Mouse (Mus musculus): ENCODE measurements around the gene Hsp90aa1. TPM values are rescaled to one million over a fixed set of nuclear protein-coding genes. Genes with fewer than 3 reads are reported as not detected.
"Not testable (repeated sequence)": the region's sequence is repeated elsewhere in the genome, so short reads cannot be mapped to it uniquely, and the experiment has no call there.

The Hsp90aa1 gene
- polyA plus RNA-seq, 1 experiment from 2014 or later = 836 TPM

- 90% methylated on average over 6 of the region's 6 CpGs for WGBS
- Histone ChIP-seq H3K27me3 (peaks cover 8% of the 10 kb centered on the region), H3K4me1 (no peaks in the 10 kb centered on the region), H3K9ac (no peak overlapping the region), H3K4me3 (no peak overlapping the region), H3K27ac (no peak overlapping the region), H3K4me2 (replicated peaks) (no peak overlapping the region), H3K36me3 (no peaks in the 10 kb centered on the region), H3K9me3 (peaks cover 3% of the 10 kb centered on the region; the same call in 1 of the 2 replicates)
- no peak for ATAC-seq (ENCODE audit: low FRiP score, low read depth)
Observed at GRCm38 (mm10) chr12:110713784-110714183, 11.3 kb upstream of the Hsp90aa1 start.

GRCm38 (mm10) chr12:110711270-110711669, 8.7 kb upstream of the Hsp90aa1 start:
- Histone ChIP-seq H3K36me3 (no peaks in the 10 kb centered on the region), H3K9ac (no peak overlapping the region), H3K27ac (no peak overlapping the region), H3K27me3 (no peaks in the 10 kb centered on the region), H3K4me1 (peaks cover 4% of the 10 kb centered on the region), H3K4me3 (no peak overlapping the region), H3K4me2 (replicated peaks) (no peak overlapping the region), H3K9me3 (peaks cover 3% of the 10 kb centered on the region; the same call in 1 of the 2 replicates)
- 71% methylated on average over 5 of the region's 5 CpGs for WGBS
- no peak for ATAC-seq (ENCODE audit: low FRiP score, low read depth)

GRCm38 (mm10) chr12:110707451-110707850, 4.9 kb upstream of the Hsp90aa1 start:
- Histone ChIP-seq H3K4me2 (replicated peaks) (no peak overlapping the region; the same call in 1 of the 2 replicates), H3K36me3 (no peaks in the 10 kb centered on the region), H3K27ac (no peak overlapping the region), H3K9me3 (0 out of 2 replicates have a peak, but pooled peaks cover 3% of the 10 kb centered on the region), H3K9ac (no peak overlapping the region), H3K4me1 (peaks cover 15% of the 10 kb centered on the region), H3K4me3 (no peak overlapping the region), H3K27me3 (no peaks in the 10 kb centered on the region; the same call in 1 of the 2 replicates)
- no peak for ATAC-seq (ENCODE audit: low FRiP score, low read depth)
- 80% methylated on average over 7 of the region's 7 CpGs for WGBS

- no peak overlapping the region for H3K27ac ChIP-seq
- peak overlapping the region; percentile 48 for H3K9ac ChIP-seq
Observed at GRCm38 (mm10) chr12:110706337-110707231, 4.1 kb upstream of the Hsp90aa1 start.

GRCm38 (mm10) chr12:110705419-110705818, 2.9 kb upstream of the Hsp90aa1 start:
- not testable (repeated sequence) for H3K9me3 ChIP-seq; H3K27me3 ChIP-seq; H3K9ac ChIP-seq; H3K4me3 ChIP-seq; H3K27ac ChIP-seq; H3K36me3 ChIP-seq; H3K4me2 ChIP-seq (replicated peaks); ATAC-seq (ENCODE audit: low FRiP score, low read depth)
- peaks cover 15% of the 10 kb centered on the region for H3K4me1 ChIP-seq
- 88% methylated on average over 4 of the region's 4 CpGs for WGBS

More at GRCm38 (mm10) chr12:110706337-110707231, 4.1 kb upstream of the Hsp90aa1 start:
- 0 out of 2 replicates have a peak, but pooled peaks cover 3% of the 10 kb centered on the region for H3K9me3 ChIP-seq
- no peaks in the 10 kb centered on the region; the same call in 1 of the 2 replicates for H3K27me3 ChIP-seq
- H3K4me1 ChIP-seq = peaks cover 15% of the 10 kb centered on the region
- 1% methylated on average over 27 of the region's 27 CpGs for WGBS
- peak overlapping the region; percentile 39 for H3K4me3 ChIP-seq
- peak; percentile 52; the same call in 1 of the 2 replicates for ATAC-seq (ENCODE audit: low FRiP score, low read depth)
- peak overlapping the region; percentile 68 for H3K4me2 ChIP-seq (replicated peaks)
- H3K36me3 ChIP-seq = no peaks in the 10 kb centered on the region

- Histone ChIP-seq H3K4me3 (no peak overlapping the region), H3K36me3 (no peaks in the 10 kb centered on the region), H3K4me1 (peaks cover 21% of the 10 kb centered on the region), H3K9me3 (no peaks in the 10 kb centered on the region), H3K27ac (no peak overlapping the region), H3K27me3 (no peaks in the 10 kb centered on the region; the same call in 1 of the 2 replicates), H3K4me2 (replicated peaks) (no peak overlapping the region), H3K9ac (no peak overlapping the region)
- WGBS = 70% methylated on average over 7 of the region's 7 CpGs
- no peak for ATAC-seq (ENCODE audit: low FRiP score, low read depth)
Observed at GRCm38 (mm10) chr12:110703682-110704081, 1.2 kb upstream of the Hsp90aa1 start.

- ATAC-seq (ENCODE audit: low FRiP score, low read depth) = peak; percentile 68
- H3K4me2 ChIP-seq (replicated peaks) = peak overlapping the region; percentile 37; the same call in 1 of the 2 replicates
- H3K4me3 ChIP-seq = no peak overlapping the region
Observed at GRCm38 (mm10) chr12:110703008-110703471, 512 bp upstream of the Hsp90aa1 start.

GRCm38 (mm10) chr12:110701363-110701762, 1.2 kb downstream of the Hsp90aa1 start:
- not testable (repeated sequence) for H3K27ac ChIP-seq; H3K4me3 ChIP-seq; H3K9ac ChIP-seq; H3K9me3 ChIP-seq; H3K4me2 ChIP-seq (replicated peaks); ATAC-seq (ENCODE audit: low FRiP score, low read depth); H3K36me3 ChIP-seq; H3K27me3 ChIP-seq
- peaks cover 22% of the 10 kb centered on the region for H3K4me1 ChIP-seq
- 40% methylated on average over 1 of the region's 3 CpGs for whole genome bisulfite sequencing

More at GRCm38 (mm10) chr12:110703008-110703471, 512 bp upstream of the Hsp90aa1 start:
- peaks cover 21% of the 10 kb centered on the region for H3K4me1 ChIP-seq
- H3K36me3 ChIP-seq = no peaks in the 10 kb centered on the region
- WGBS = 30% methylated on average over 8 of the region's 8 CpGs
- H3K27ac ChIP-seq = no peak overlapping the region
- no peaks in the 10 kb centered on the region; the same call in 1 of the 2 replicates for H3K27me3 ChIP-seq
- no peak overlapping the region for H3K9ac ChIP-seq
- H3K9me3 ChIP-seq = no peaks in the 10 kb centered on the region

- Histone ChIP-seq H3K9me3 (no peaks in the 10 kb centered on the region), H3K4me3 (no peak overlapping the region), H3K36me3 (no peaks in the 10 kb centered on the region), H3K27ac (no peak overlapping the region), H3K4me2 (replicated peaks) (no peak overlapping the region), H3K9ac (peak overlapping the region; percentile 25; the same call in 1 of the 2 replicates), H3K27me3 (no peaks in the 10 kb centered on the region; the same call in 1 of the 2 replicates), H3K4me1 (peaks cover 18% of the 10 kb centered on the region)
- 63% methylated on average over 2 of the region's 2 CpGs for WGBS
- ATAC-seq (ENCODE audit: low FRiP score, low read depth) = no peak
Observed at GRCm38 (mm10) chr12:110700730-110701129, 1.8 kb downstream of the Hsp90aa1 start.

- no peaks in the 10 kb centered on the region for H3K27me3 ChIP-seq
- peaks cover 26% of the 10 kb centered on the region for H3K4me1 ChIP-seq
- no peaks in the 10 kb centered on the region for H3K9me3 ChIP-seq
- peak overlapping the region; percentile 51; the same call in 1 of the 2 replicates for H3K9ac ChIP-seq
- no peak for ATAC-seq (ENCODE audit: low FRiP score, low read depth)
- peak overlapping the region; percentile 30; the same call in 1 of the 2 replicates for H3K4me2 ChIP-seq (replicated peaks)
- WGBS = 54% methylated on average over 2 of the region's 2 CpGs
- H3K36me3 ChIP-seq = peaks cover 7% of the 10 kb centered on the region
- H3K27ac ChIP-seq = no peak overlapping the region
- H3K4me3 ChIP-seq = no peak overlapping the region
Observed at GRCm38 (mm10) chr12:110699171-110699547, 3.4 kb downstream of the Hsp90aa1 start.

GRCm38 (mm10) chr12:110698523-110699170, 3.9 kb downstream of the Hsp90aa1 start:
- WGBS = 40% methylated on average over 15 of the region's 15 CpGs

GRCm38 (mm10) chr12:110698080-110698479, 4.4 kb downstream of the Hsp90aa1 start:
- Histone ChIP-seq H3K27ac (no peak overlapping the region), H3K27me3 (no peaks in the 10 kb centered on the region), H3K4me3 (no peak overlapping the region), H3K36me3 (peaks cover 15% of the 10 kb centered on the region), H3K9me3 (no peaks in the 10 kb centered on the region), H3K9ac (no peak overlapping the region; the same call in 1 of the 2 replicates), H3K4me2 (replicated peaks) (no peak overlapping the region), H3K4me1 (peaks cover 23% of the 10 kb centered on the region)
- no peak for ATAC-seq (ENCODE audit: low FRiP score, low read depth)
- 88% methylated on average over 1 of the region's 1 CpGs for whole genome bisulfite sequencing

More at GRCm38 (mm10) chr12:110698523-110699170, 3.9 kb downstream of the Hsp90aa1 start:
- Histone ChIP-seq H3K27ac (no peak overlapping the region), H3K36me3 (peaks cover 11% of the 10 kb centered on the region), H3K4me3 (no peak overlapping the region), H3K9ac (peak overlapping the region; percentile 51; the same call in 1 of the 2 replicates), H3K4me1 (peaks cover 26% of the 10 kb centered on the region), H3K4me2 (replicated peaks) (peak overlapping the region; percentile 30; the same call in 1 of the 2 replicates), H3K27me3 (no peaks in the 10 kb centered on the region), H3K9me3 (no peaks in the 10 kb centered on the region)
- no peak for ATAC-seq (ENCODE audit: low FRiP score, low read depth)

Measured in limb, embryonic 13.5 days (tissue).